Mouse (Mus musculus) lung, postnatal 0 days (tissue): ENCODE measurements at regions not wholly inside any gene's neighbourhood (a gene's known extent, or its start where the extent isn't known, plus 50 kb on each side); places are given as distances from the start of the nearest gene placed in this dataset.
A peak's percentile ranks its signal among the peaks of the same experiment; 100 is the strongest.

Experiments used
- CTCF ChIP-seq: IDR thresholded peaks from 2 replicates; pipeline ENCODE4 v1.5.1; 2016; ENCODE audit warnings: antibody characterized with exemption, mild to moderate bottlenecking
- EP300 ChIP-seq: IDR thresholded peaks from 2 replicates; pipeline ENCODE4 v1.6.1; 2016; ENCODE audit warnings: antibody characterized with exemption, mild to moderate bottlenecking, control low read depth

DNA sequence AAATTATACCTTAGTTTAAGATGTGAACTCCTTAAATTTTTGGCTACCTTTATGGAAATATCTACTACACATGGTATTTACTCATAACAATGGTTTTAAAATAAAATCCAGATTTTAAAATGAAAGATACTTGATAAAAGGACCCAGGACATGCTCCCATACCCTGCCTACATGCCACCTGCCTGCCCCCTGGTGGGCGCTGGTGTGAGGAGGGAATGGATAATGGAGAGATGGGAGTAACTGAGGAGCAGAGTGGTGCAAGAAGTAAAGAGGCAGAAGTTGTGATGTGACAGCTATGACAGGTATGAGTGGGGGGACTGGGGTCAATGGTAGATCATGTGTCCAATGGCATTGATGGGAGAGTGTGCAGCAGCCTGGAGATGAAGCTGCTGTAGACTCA lies 488.4 kb downstream of the Epha7 start:
- peak; percentile 70 for TF ChIP-seq CTCF
- TF ChIP-seq EP300: no peak
